In the genomic region with DNA sequence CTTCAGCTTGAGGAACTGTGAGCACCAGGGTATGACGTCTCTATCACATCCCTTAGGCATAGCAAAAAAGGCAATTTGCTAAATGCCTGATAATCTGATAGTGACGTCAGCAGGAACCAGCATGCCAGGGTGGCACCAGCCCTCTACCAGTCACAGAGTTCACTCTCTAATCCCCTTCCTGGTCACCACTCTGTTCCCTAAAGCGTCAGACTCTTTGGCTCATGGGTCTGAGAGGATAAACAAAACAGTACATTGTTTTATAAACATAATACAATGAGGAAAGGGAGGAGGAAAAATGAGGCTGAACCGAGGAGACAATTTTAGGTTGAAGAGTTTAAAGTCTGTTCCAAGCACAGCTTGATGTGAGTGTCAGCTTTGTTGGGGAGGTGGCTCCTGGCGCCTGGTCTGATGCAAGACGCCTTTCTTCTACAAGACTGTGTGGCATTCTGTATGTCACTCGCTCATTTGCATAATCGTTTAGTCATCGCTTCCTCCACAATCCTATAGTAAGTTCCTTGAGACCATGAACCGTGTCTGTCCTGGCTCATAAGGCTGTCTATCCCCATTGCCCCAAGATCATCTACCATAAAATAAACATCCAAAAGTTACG, we compare ENCODE assay signal across 24 mouse cellular contexts. TPM values are rescaled to one million over a fixed set of nuclear protein-coding genes. Genes with fewer than 3 reads are reported as not detected.
DNase-seq lines count a peak whose midpoint lies in the region; ATAC-seq lines count a peak whose summit lies in the region.
"Had no signal": no experiment of that assay in that cellular context is flagged by ENCODE, and none has a peak within 500 bp of the region (broad histone marks: within the 10 kb centered on the region; RNA-seq: fewer than 3 reads in every experiment).

No protein-coding gene starts in this region.

- no peak overlapping the region for H3K4me2 ChIP-seq in lung, embryonic 15.5 days
- H3K4me2 ChIP-seq in midbrain, embryonic 13.5 days (replicated peaks) = no peak overlapping the region
- H3K4me2 ChIP-seq: heart, embryonic 12.5 days; hindbrain, embryonic 13.5 days; limb, embryonic 15.5 days; liver, embryonic 15.5 days; neural tube, embryonic 15.5 days had no signal

- no peaks in the 10 kb centered on the region for H3K27me3 ChIP-seq in lung, embryonic 15.5 days
- no peaks in the 10 kb centered on the region for H3K27me3 ChIP-seq in midbrain, embryonic 13.5 days
- H3K27me3 ChIP-seq: hindbrain, embryonic 13.5 days; limb, embryonic 15.5 days; liver, embryonic 15.5 days; neural tube, embryonic 15.5 days had no signal

- H3K4me1 ChIP-seq in lung, embryonic 15.5 days = 0 out of 2 replicates have a peak, but pooled peaks cover under 1% of the 10 kb centered on the region
- H3K4me1 ChIP-seq in midbrain, embryonic 13.5 days (replicated peaks) = no peaks in the 10 kb centered on the region
- H3K4me1 ChIP-seq: liver, embryonic 15.5 days had no signal

- H3K9me3 ChIP-seq in lung, embryonic 15.5 days = no peaks in the 10 kb centered on the region
- H3K9me3 ChIP-seq in midbrain, embryonic 13.5 days = no peaks in the 10 kb centered on the region
- H3K9me3 ChIP-seq: forebrain, embryonic 10.5 days; hindbrain, embryonic 13.5 days; limb, embryonic 15.5 days; liver, embryonic 15.5 days; neural tube, embryonic 15.5 days had no signal

- no peak overlapping the region for H3K4me3 ChIP-seq in lung, embryonic 15.5 days
- no peak overlapping the region for H3K4me3 ChIP-seq in midbrain, embryonic 13.5 days (replicated peaks)
- H3K4me3 ChIP-seq: forebrain, embryonic 10.5 days; heart, embryonic 12.5 days; hindbrain, embryonic 13.5 days; limb, embryonic 15.5 days; liver, embryonic 15.5 days; neural tube, embryonic 15.5 days had no signal

- H3K36me3 ChIP-seq in lung, embryonic 15.5 days = no peaks in the 10 kb centered on the region
- H3K36me3 ChIP-seq in midbrain, embryonic 13.5 days = peaks cover 3% of the 10 kb centered on the region
- H3K36me3 ChIP-seq: forebrain, embryonic 10.5 days; heart, embryonic 12.5 days; limb, embryonic 15.5 days; liver, embryonic 15.5 days had no signal

- ATAC-seq in frontal cortex, adult (ENCODE audit: low TSS enrichment) = peak; percentile 97
- ATAC-seq in lung, embryonic 15.5 days (ENCODE audit: borderline replicate concordance, extremely low read depth, low FRiP score, low TSS enrichment) = peak; percentile 57; the same call in 1 of the 2 replicates
- ATAC-seq in megakaryocyte, adult 5-6 weeks (ENCODE audit: poor library complexity, severe bottlenecking) = peak; percentile 44; the same call in 1 of the 2 replicates
- no peak for ATAC-seq in midbrain, embryonic 13.5 days
- ATAC-seq: CD4-positive, CD25-positive, alpha-beta regulatory T cell, adult 4 months; midbrain, embryonic 16.5 days had no signal

- DNase-seq in frontal cortex, postnatal 10 days (ENCODE audit: low spot score in 2 of 2) = no peak
- peak; percentile 73 for DNase-seq in retina, postnatal 1 day
- DNase-seq in retina, embryonic 14.5 days (ENCODE audit: low spot score) = no peak
- DNase-seq in cerebellum, postnatal 36 days = no peak
- DNase-seq: adrenal gland, postnatal 25 days; cerebellum, adult 11-12 months; heart, postnatal 14 days; kidney, adult 8-10 months; kidney, postnatal 36 days; layer of hippocampus, adult 9-11 months; spleen, adult 18-20 months; thymus, postnatal 36 days had no signal

- H3K27ac ChIP-seq in lung, embryonic 15.5 days = no peak overlapping the region
- H3K27ac ChIP-seq in midbrain, embryonic 13.5 days = no peak overlapping the region
- H3K27ac ChIP-seq: forebrain, embryonic 10.5 days; hindbrain, embryonic 13.5 days; limb, embryonic 15.5 days; liver, embryonic 15.5 days; neural tube, embryonic 15.5 days had no signal

- 58% methylated on average over 11 of the region's 11 CpGs for WGBS in lung, embryonic 15.5 days
- whole genome bisulfite sequencing in midbrain, embryonic 13.5 days = 63% methylated on average over 11 of the region's 11 CpGs

- H3K9ac ChIP-seq in lung, embryonic 15.5 days = no peak overlapping the region
- H3K9ac ChIP-seq in midbrain, embryonic 13.5 days (replicated peaks) = no peak overlapping the region
- H3K9ac ChIP-seq: heart, embryonic 12.5 days; hindbrain, embryonic 13.5 days; limb, embryonic 15.5 days; liver, embryonic 15.5 days; neural tube, embryonic 15.5 days had no signal

RNA-seq across cellular contexts. Expression of a gene that starts 33.7 kb away (rescaled TPM):
- 1.3 and 1.7 TPM in 2 replicates for polyA plus RNA-seq in lung, embryonic 15.5 days (2015; fragmentation: Nextera tagmentation; extraction: Ambion mirVana)
- 0.09 TPM in 1 of 2 replicates, not detected in the other for total RNA-seq in megakaryocyte, adult 5-6 weeks (2015)
- total RNA-seq in megakaryocyte, adult 5-6 weeks (2017) = not detected in 2 replicates
- 7.2 and 7.3 TPM in 2 replicates for polyA plus RNA-seq in midbrain, embryonic 13.5 days (2015; fragmentation: Nextera tagmentation; extraction: Ambion mirVana)
